Mouse (Mus musculus) neural tube, embryonic 14.5 days (tissue): Measurements from ENCODE around the gene Rps3a1. TPM values are rescaled to one million over a fixed set of nuclear protein-coding genes. Genes with fewer than 3 reads are reported as not detected.
"Not testable (repeated sequence)": the region's sequence is repeated elsewhere in the genome, so short reads cannot be mapped to it uniquely, and the experiment has no call there.

Source experiments
- ATAC-seq: fragments of 200-750 bp; cut with Nextera tagmentation; 2 replicates; pipeline ENCODE4 v1.8.0; 2017; ENCODE audit warnings: low read depth, mild to moderate bottlenecking, moderate TSS enrichment, moderate library complexity
- H3K27ac ChIP-seq: fragments of 300-500 bp; sonication (generic); 2 replicates; pipeline ENCODE4 v1.5.1; 2014; ENCODE audit warnings: low read depth, mild to moderate bottlenecking, control low read depth, low read length, moderate library complexity, mixed read lengths
- H3K27me3 ChIP-seq: fragments of 300-500 bp; sonication (generic); 2 replicates; pipeline ENCODE4 v1.6.1; 2014; ENCODE audit warnings: low read length; ENCODE audit not compliant: control insufficient read depth, insufficient read depth
- H3K36me3 ChIP-seq: fragments of 300-500 bp; sonication (generic); 2 replicates; pipeline ENCODE4 v1.6.1; 2014; ENCODE audit warnings: low read length, mixed read lengths; ENCODE audit not compliant: control insufficient read depth, insufficient read depth
- H3K4me1 ChIP-seq: fragments of 300-500 bp; sonication (generic); 2 replicates; pipeline ENCODE4 v1.6.1; 2014; ENCODE audit warnings: low read length; ENCODE audit not compliant: control insufficient read depth, insufficient read depth
- H3K4me2 ChIP-seq: fragments of 300-500 bp; sonication (generic); 2 replicates; pipeline ENCODE4 v1.6.1; 2014; ENCODE audit warnings: mild to moderate bottlenecking, low read depth, low read length, control low read depth
- H3K4me3 ChIP-seq: fragments of 300-500 bp; sonication (generic); 2 replicates; pipeline ENCODE4 v1.5.1; 2014; ENCODE audit warnings: low read depth, low read length, control low read depth, mixed read lengths
- H3K9ac ChIP-seq: fragments of 300-500 bp; sonication (generic); replicated peaks from 2 replicates; pipeline ENCODE4 v1.6.1; 2014; ENCODE audit warnings: low read depth, mild to moderate bottlenecking, control low read depth, low read length, mixed read lengths
- H3K9me3 ChIP-seq: fragments of 300-500 bp; sonication (generic); 2 replicates; pipeline ENCODE4 v1.6.1; 2016; ENCODE audit warnings: low read length; ENCODE audit not compliant: control insufficient read depth
- WGBS: fragments of 180-500 bp; shearing (Covaris S2); extraction: QIAGEN DNeasy Blood & Tissue Kit; methylation state at CpG from one replicate; pipeline ENCODE4 v1.1.7; 2014; 5-methylcytosine and 5-hydroxymethylcytosine counted together
- polyA plus RNA-seq: library from polyadenylated mRNA; unstranded; fragments of >200 nt; fragmentation: Nextera tagmentation; extraction: Ambion mirVana; gene quantifications from 2 replicates; pipeline ENCODE4 v1.2.1, GENCODE M21; 2014

The Rps3a1 gene
- polyA plus RNA-seq, 1 experiment from 2014 or later: 560 TPM

DNA sequence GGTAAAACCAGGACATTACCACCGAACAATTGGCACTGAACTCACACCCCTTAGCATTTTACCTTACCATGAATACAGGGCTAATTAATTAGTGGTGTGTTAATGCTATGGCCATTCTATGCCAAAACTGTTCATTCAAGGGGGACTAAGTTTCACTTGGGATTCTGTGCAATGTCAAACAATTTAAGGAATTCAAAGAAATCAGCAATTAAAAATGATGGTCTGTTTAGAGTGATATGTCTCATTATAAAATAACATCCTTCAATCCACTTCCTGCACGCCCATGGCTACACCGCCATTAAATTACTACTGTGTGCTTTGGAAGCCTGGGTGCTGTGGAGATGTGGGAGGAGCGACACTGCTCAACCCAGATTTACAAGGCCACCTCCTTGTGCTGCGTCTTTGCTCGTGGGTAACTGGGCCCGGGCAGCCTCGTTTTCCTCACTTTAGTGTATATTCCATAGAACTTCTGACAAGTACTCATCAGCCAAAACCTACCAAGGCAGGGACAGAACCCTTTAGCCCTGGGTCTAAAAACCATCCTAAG, 36.3 kb downstream of the Rps3a1 start:
- WGBS: 91% methylated on average over 8 of the region's 8 CpGs
- no peak overlapping the region for H3K4me3 ChIP-seq
- H3K9ac ChIP-seq: no peak overlapping the region
- no peak overlapping the region for H3K4me2 ChIP-seq
- no peak for ATAC-seq
- H3K4me1 ChIP-seq: no peaks in the 10 kb centered on the region
- H3K9me3 ChIP-seq: no peaks in the 10 kb centered on the region
- no peak overlapping the region for H3K27ac ChIP-seq
- H3K36me3 ChIP-seq: no peaks in the 10 kb centered on the region
- H3K27me3 ChIP-seq: no peaks in the 10 kb centered on the region

DNA sequence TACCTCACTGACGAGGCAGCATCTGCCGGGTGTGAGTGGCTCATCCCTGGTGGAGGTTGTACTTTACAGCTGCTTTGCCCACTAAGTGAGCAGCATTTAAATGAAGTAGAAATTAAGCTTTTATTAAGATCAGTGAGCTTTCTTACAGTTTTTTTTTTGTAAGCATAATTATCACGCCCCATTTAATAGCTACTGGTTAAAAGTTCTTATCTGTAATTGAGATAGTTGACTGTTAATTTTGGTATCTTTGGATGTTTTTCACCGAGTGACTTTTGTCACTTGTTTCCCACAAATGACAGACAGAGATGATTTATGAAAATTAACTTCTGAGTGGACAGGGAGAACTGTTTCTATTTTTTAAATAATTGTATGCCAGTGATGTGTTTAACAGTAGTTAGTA, 37.6 kb downstream of the Rps3a1 start:
- WGBS: 75% methylated on average over 4 of the region's 4 CpGs
- Histone ChIP-seq H3K36me3 (no peaks in the 10 kb centered on the region), H3K27ac (no peak overlapping the region), H3K4me2 (no peak overlapping the region), H3K4me3 (no peak overlapping the region), H3K27me3 (no peaks in the 10 kb centered on the region), H3K9me3 (no peaks in the 10 kb centered on the region), H3K9ac (no peak overlapping the region), H3K4me1 (no peaks in the 10 kb centered on the region)
- ATAC-seq: no peak

DNA sequence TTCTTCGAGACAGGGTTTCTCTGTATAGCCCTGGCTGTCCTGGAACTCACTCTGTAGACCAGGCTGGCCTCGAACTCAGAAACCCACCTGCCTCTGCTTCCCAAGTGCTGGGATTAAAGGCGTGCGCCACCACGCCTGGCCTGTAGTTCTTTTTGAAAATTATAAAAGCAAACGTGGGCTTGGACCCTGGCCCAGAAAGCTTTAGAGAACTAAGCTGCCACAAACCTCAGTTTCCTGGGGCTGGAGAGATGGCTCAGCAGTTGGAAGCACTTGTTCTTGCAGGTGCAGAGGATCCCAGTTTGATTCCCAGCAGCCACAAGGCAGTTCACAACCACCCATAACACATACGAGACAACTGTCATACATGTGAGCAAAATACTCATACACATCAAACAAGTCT, 38.1 kb downstream of the Rps3a1 start:
- 95% methylated on average over 7 of the region's 7 CpGs for WGBS

DNA sequence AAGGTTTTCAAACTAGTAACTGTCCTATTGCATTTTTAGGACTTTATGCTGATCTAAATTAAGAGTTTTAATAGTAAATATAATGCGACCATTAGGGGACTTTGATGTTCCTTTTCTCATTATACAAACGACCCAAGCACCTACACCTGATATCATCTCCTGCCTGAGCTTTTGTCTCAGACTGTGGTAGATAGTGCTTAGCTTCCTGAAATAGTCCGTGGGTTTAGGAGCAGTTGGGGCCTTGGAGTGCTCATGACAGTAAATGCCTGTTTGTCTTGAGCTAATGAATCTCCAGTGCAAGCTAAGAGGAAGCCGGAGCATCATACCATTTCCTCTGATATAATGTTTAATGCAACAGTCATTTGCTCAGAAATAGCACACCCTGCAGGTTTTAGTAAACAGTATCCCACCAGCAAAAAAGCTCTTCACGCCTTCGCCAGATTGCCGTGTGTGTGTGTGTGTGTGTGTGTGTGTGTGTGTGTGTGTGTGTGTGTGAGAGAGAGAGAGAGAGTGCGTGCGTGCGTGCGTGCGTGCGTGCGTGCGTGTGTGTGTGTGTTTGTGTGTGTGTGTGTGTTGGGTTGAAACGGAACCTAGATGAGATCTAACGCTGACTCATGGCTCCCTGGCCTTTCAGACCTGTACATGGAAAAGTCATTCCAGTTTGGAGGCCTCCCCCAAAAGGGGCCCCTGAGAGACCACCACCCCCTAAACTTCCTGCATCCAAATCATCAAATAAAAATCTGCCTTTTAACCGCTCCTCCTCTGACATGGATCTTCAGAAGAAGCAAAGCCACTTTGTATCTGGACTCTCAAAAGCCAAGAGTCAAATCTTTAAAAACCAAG, 38.8 kb downstream of the Rps3a1 start:
- H3K9ac ChIP-seq: no peak overlapping the region
- H3K4me2 ChIP-seq: no peak overlapping the region
- ATAC-seq: no peak
- no peaks in the 10 kb centered on the region for H3K4me1 ChIP-seq
- H3K27me3 ChIP-seq: no peaks in the 10 kb centered on the region
- 74% methylated on average over 14 of the region's 18 CpGs for WGBS
- H3K4me3 ChIP-seq: no peak overlapping the region
- no peak overlapping the region for H3K27ac ChIP-seq
- no peaks in the 10 kb centered on the region for H3K36me3 ChIP-seq
- no peaks in the 10 kb centered on the region for H3K9me3 ChIP-seq

More for the DNA sequence above, 38.1 kb downstream of the Rps3a1 start:
- not testable (repeated sequence) for ATAC-seq, H3K9ac ChIP-seq, H3K9me3 ChIP-seq, H3K27ac ChIP-seq, H3K36me3 ChIP-seq, H3K4me1 ChIP-seq, H3K4me3 ChIP-seq, H3K4me2 ChIP-seq, H3K27me3 ChIP-seq

DNA sequence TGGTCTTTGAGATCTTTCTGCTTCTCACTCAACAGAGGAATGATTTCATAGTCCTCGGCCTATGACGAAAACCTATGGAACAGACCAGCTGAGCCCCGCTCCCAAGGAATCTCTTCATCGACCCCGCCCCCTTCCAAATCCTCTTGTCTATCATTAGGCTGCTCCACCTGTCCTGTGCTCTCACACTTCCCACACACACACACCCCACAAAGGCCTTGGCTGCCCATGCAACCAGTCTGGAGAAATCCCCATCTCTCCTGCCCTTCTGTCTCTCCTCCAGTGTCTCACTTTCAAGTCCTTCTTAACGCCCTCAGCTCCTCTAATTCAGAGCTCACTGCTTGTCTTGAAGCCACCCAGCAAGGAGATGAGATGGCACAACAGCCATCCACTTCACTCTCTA, 40.5 kb downstream of the Rps3a1 start:
- no peak overlapping the region for H3K9ac ChIP-seq
- H3K9me3 ChIP-seq: no peaks in the 10 kb centered on the region
- no peak overlapping the region for H3K27ac ChIP-seq
- no peaks in the 10 kb centered on the region for H3K27me3 ChIP-seq
- H3K36me3 ChIP-seq: no peaks in the 10 kb centered on the region
- no peak for ATAC-seq
- H3K4me1 ChIP-seq: no peaks in the 10 kb centered on the region
- H3K4me3 ChIP-seq: no peak overlapping the region
- 92% methylated on average over 6 of the region's 6 CpGs for WGBS
- no peak overlapping the region for H3K4me2 ChIP-seq

DNA sequence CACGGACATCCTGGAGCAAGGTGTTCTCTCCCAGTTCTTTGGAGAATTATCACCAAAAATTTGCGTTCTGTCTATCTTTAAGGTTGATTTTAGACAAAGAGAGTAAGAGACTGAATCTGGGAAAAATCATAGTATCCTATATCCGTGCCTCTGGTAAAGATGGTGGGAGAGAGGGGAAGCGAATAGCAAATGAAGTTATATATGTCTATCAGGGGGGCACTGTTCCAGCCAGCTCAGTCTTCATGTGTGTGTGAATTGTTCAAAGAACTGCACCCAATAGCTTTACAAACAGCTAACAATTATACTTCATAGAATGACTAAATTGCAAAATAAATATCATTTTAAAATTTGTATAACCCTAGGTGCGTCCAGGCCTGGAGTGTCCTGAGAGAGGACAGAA, 48.6 kb downstream of the Rps3a1 start:
- H3K4me3 ChIP-seq: no peak overlapping the region
- peak overlapping the region; percentile 81 for H3K27ac ChIP-seq
- peaks cover 14% of the 10 kb centered on the region for H3K4me1 ChIP-seq
- H3K4me2 ChIP-seq: no peak overlapping the region
- no peaks in the 10 kb centered on the region for H3K9me3 ChIP-seq
- no peak overlapping the region for H3K9ac ChIP-seq
- H3K27me3 ChIP-seq: no peaks in the 10 kb centered on the region
- WGBS: 52% methylated on average over 5 of the region's 5 CpGs
- no peaks in the 10 kb centered on the region for H3K36me3 ChIP-seq
- no peak for ATAC-seq

DNA sequence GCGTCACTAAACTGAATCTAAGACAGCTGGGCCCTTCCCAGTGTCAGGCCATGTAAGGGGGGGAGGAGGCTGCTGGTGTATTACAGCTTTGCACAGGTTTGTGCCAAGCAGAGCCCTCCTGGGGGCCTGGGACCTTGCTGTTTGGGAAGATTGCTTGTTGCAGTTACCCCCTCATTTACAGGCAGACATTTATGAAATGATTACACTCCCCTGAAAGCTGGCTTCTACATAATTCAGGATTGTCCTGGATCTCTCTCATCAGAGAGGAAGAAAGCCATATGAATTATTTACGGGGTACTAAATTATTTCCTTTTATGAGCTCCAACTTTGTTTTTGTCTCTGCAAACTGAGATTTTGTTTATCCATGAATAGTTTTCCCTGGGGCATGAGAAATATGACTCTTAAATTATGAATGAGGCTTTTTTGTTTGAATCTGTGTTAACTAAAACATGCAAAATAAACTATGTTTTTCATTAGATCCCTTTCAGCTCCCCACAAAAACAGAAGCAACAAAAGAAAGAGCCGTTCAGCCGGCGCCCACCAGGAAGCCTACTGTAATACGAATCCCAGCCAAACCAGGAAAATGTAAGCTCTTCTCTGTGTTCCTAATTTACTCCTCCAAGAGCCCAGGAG, 49.2 kb downstream of the Rps3a1 start:
- no peak overlapping the region for H3K4me3 ChIP-seq
- H3K36me3 ChIP-seq: no peaks in the 10 kb centered on the region
- H3K27me3 ChIP-seq: no peaks in the 10 kb centered on the region
- peak; percentile 92 for ATAC-seq
- H3K4me2 ChIP-seq: no peak overlapping the region
- H3K4me1 ChIP-seq: peaks cover 14% of the 10 kb centered on the region
- H3K9ac ChIP-seq: no peak overlapping the region
- peak overlapping the region; percentile 81 for H3K27ac ChIP-seq
- WGBS: 28% methylated on average over 6 of the region's 6 CpGs
- no peaks in the 10 kb centered on the region for H3K9me3 ChIP-seq
